Mouse (Mus musculus) MEL (cell line): ENCODE measurements around the gene Pitpnc1. TPM values are rescaled to one million over a fixed set of nuclear protein-coding genes. Genes with fewer than 3 reads are reported as not detected.

Experiments used
- DNase-seq: peaks from one replicate; pipeline ENCODE4 v3.0.0; 2011; ENCODE audit warnings: low read depth, low spot score
- H3K27ac ChIP-seq: 2 replicates; pipeline ENCODE4 v1.5.1; 2012; ENCODE audit warnings: low read depth, mild to moderate bottlenecking, control low read depth, low read length, moderate library complexity; ENCODE audit not compliant: control insufficient read depth
- H3K27me3 ChIP-seq, 2 experiments: fragments of 150-350 bp in 1 of 2; sonication (generic) in 1 of 2; 2 replicates each; pipeline ENCODE4 v1.6.1; 2012; ENCODE audit warnings: low read length in 2 of 2, mild to moderate bottlenecking in 2 of 2, improper control_type of control experiment in 1 of 2, moderate library complexity in 1 of 2; ENCODE audit not compliant: insufficient read depth in 2 of 2, control insufficient read depth in 1 of 2
- H3K36me3 ChIP-seq, 2 experiments: 2 replicates each; pipeline ENCODE4 v1.6.1; 2012 to 2014; ENCODE audit warnings: low read length in 2 of 2, improper control_type of control experiment in 1 of 2, inconsistent platforms in 1 of 2, mild to moderate bottlenecking in 1 of 2; ENCODE audit not compliant: insufficient read depth in 2 of 2, control insufficient read depth in 1 of 2
- H3K4me1 ChIP-seq, 2 experiments: fragments of 150-350 bp in 1 of 2; sonication (generic) in 1 of 2; 2 replicates each; pipeline ENCODE4 v1.6.1; 2012; ENCODE audit warnings: low read length in 2 of 2, improper control_type of control experiment in 1 of 2, mild to moderate bottlenecking in 1 of 2; ENCODE audit not compliant: insufficient read depth in 2 of 2, control insufficient read depth in 1 of 2
- H3K4me3 ChIP-seq, 2 experiments: fragments of 150-350 bp in 1 of 2; sonication (generic) in 1 of 2; 2 replicates each; pipeline ENCODE4 v1.5.1; 2012; ENCODE audit warnings: low read depth in 2 of 2, low read length in 2 of 2, mild to moderate bottlenecking in 2 of 2, moderate library complexity in 2 of 2, control low read depth in 1 of 2, improper control_type of control experiment in 1 of 2; ENCODE audit not compliant: control insufficient read depth in 1 of 2, insufficient read depth in 1 of 2
- H3K79me2 ChIP-seq: 2 replicates; pipeline ENCODE4 v1.6.1; 2012; ENCODE audit warnings: mild to moderate bottlenecking, low read length, moderate library complexity; ENCODE audit not compliant: control insufficient read depth, poor library complexity, insufficient read depth
- H3K9ac ChIP-seq: 2 replicates; pipeline ENCODE4 v1.6.1; 2012; ENCODE audit warnings: low read depth, mild to moderate bottlenecking, control low read depth, low read length, moderate library complexity; ENCODE audit not compliant: control insufficient read depth, poor library complexity, severe bottlenecking
- H3K9me3 ChIP-seq: fragments of 150-350 bp; sonication (generic); replicated peaks from 2 replicates; pipeline ENCODE4 v1.6.1; 2012; ENCODE audit warnings: mild to moderate bottlenecking, low read length, improper control_type of control experiment, moderate library complexity; ENCODE audit not compliant: insufficient read depth
- CHD1 ChIP-seq: IDR thresholded peaks from 2 replicates; pipeline ENCODE4 v1.6.1; 2012; ENCODE audit warnings: low read depth, mild to moderate bottlenecking, inconsistent platforms, low read length, improper control_type of control experiment
- CHD2 ChIP-seq: IDR thresholded peaks from 2 replicates; pipeline ENCODE4 v1.6.1; 2011; ENCODE audit warnings: low read length, improper control_type of control experiment
- E2F4 ChIP-seq: IDR thresholded peaks from 2 replicates; pipeline ENCODE4 v1.6.1; 2011; ENCODE audit warnings: low read depth, low read length, improper control_type of control experiment, borderline replicate concordance
- ELF1 ChIP-seq: IDR thresholded peaks from 2 replicates; pipeline ENCODE4 v1.6.1; 2014; ENCODE audit warnings: low read depth, mild to moderate bottlenecking, inconsistent platforms, low read length, improper control_type of control experiment, moderate library complexity
- EP300 ChIP-seq, 2 experiments: IDR thresholded peaks; 2 replicates each; pipeline ENCODE4 v1.6.1; 2011; ENCODE audit warnings: improper control_type of control experiment in 2 of 2, low read length in 2 of 2, low read depth in 1 of 2, mild to moderate bottlenecking in 1 of 2
- GABPA ChIP-seq: IDR thresholded peaks from 2 replicates; pipeline ENCODE4 v1.6.1; 2012; ENCODE audit warnings: low read depth, mild to moderate bottlenecking, inconsistent platforms, low read length, improper control_type of control experiment, moderate library complexity
- GATA1 ChIP-seq: IDR thresholded peaks from 2 replicates; pipeline ENCODE4 v1.6.1; 2011; ENCODE audit warnings: low read depth, low read length, improper control_type of control experiment
- HCFC1 ChIP-seq: IDR thresholded peaks from 2 replicates; pipeline ENCODE4 v1.6.1; 2012; ENCODE audit warnings: low read depth, mild to moderate bottlenecking, inconsistent platforms, low read length, improper control_type of control experiment, moderate library complexity
- JUND ChIP-seq: IDR thresholded peaks from 2 replicates; pipeline ENCODE4 v1.6.1; 2011; ENCODE audit warnings: low read depth, mild to moderate bottlenecking, improper control_type of control experiment, low read length
- KAT2A ChIP-seq: conservative IDR thresholded peaks from 2 replicates; pipeline ENCODE4 v1.6.1; 2012; ENCODE audit warnings: low read depth, low read length, improper control_type of control experiment, inconsistent platforms
- MAFK ChIP-seq: IDR thresholded peaks from 2 replicates; pipeline ENCODE4 v1.6.1; 2011; ENCODE audit warnings: low read depth, mild to moderate bottlenecking, low read length, improper control_type of control experiment, borderline replicate concordance
- MAX ChIP-seq: IDR thresholded peaks from 2 replicates; pipeline ENCODE4 v1.6.1; 2011; ENCODE audit warnings: low read length, improper control_type of control experiment
- MEF2A ChIP-seq: IDR thresholded peaks from 2 replicates; pipeline ENCODE4 v1.6.1; 2014; ENCODE audit warnings: low read depth, mild to moderate bottlenecking, inconsistent platforms, low read length, improper control_type of control experiment; ENCODE audit not compliant: poor library complexity, insufficient replicate concordance, severe bottlenecking; ENCODE audit errors: extremely low read depth
- MXI1 ChIP-seq: IDR thresholded peaks from 2 replicates; pipeline ENCODE4 v1.6.1; 2011; ENCODE audit warnings: mild to moderate bottlenecking, low read depth, low read length, improper control_type of control experiment
- MYB ChIP-seq: IDR thresholded peaks from 2 replicates; pipeline ENCODE4 v1.6.1; 2011; ENCODE audit warnings: mild to moderate bottlenecking, low read depth, low read length, improper control_type of control experiment
- MYC ChIP-seq: IDR thresholded peaks from 2 replicates; pipeline ENCODE4 v1.6.1; 2011; ENCODE audit warnings: low read depth, mild to moderate bottlenecking, low read length, improper control_type of control experiment, moderate library complexity
- NELFE ChIP-seq: IDR thresholded peaks from 2 replicates; pipeline ENCODE4 v1.6.1; 2011; ENCODE audit warnings: low read depth, low read length, improper control_type of control experiment
- POLR2A ChIP-seq, 2 experiments: IDR thresholded peaks; 2 replicates each; pipeline ENCODE4 v1.6.1; 2011 to 2012; ENCODE audit warnings: low read length in 2 of 2, mild to moderate bottlenecking in 2 of 2, control low read depth in 1 of 2, improper control_type of control experiment in 1 of 2, low read depth in 1 of 2, moderate library complexity in 1 of 2; ENCODE audit not compliant: control insufficient read depth in 1 of 2, insufficient read depth in 1 of 2, poor library complexity in 1 of 2
- POLR2AphosphoS2 ChIP-seq: IDR thresholded peaks from 2 replicates; pipeline ENCODE4 v1.6.1; 2011; ENCODE audit warnings: low read length, improper control_type of control experiment
- POLR2AphosphoS5 ChIP-seq: IDR thresholded peaks from 2 replicates; pipeline ENCODE4 v1.6.1; 2012; ENCODE audit warnings: low read depth, borderline replicate concordance, mild to moderate bottlenecking, inconsistent platforms, low read length, moderate library complexity, mixed read lengths
- RAD21 ChIP-seq: IDR thresholded peaks from 2 replicates; pipeline ENCODE4 v1.6.1; 2011; ENCODE audit warnings: mild to moderate bottlenecking, low read depth, low read length, improper control_type of control experiment
- RCOR1 ChIP-seq: IDR thresholded peaks from 2 replicates; pipeline ENCODE4 v1.6.1; 2012; ENCODE audit warnings: low read depth, mild to moderate bottlenecking, inconsistent platforms, low read length, improper control_type of control experiment
- SIN3A ChIP-seq: IDR thresholded peaks from 2 replicates; pipeline ENCODE4 v1.6.1; 2012; ENCODE audit warnings: low read length, improper control_type of control experiment, inconsistent platforms
- SMC3 ChIP-seq: IDR thresholded peaks from 2 replicates; pipeline ENCODE4 v1.6.1; 2011; ENCODE audit warnings: low read depth, low read length, improper control_type of control experiment
- TAL1 ChIP-seq: IDR thresholded peaks from 2 replicates; pipeline ENCODE4 v1.6.1; 2012; ENCODE audit warnings: mild to moderate bottlenecking, inconsistent platforms, low read length, moderate library complexity, mixed read lengths
- TBP ChIP-seq: IDR thresholded peaks from 2 replicates; pipeline ENCODE4 v1.8.0; 2011; ENCODE audit warnings: low read depth, low read length, improper control_type of control experiment
- TCF12 ChIP-seq: IDR thresholded peaks from 2 replicates; pipeline ENCODE4 v1.6.1; 2014; ENCODE audit warnings: low read depth, mild to moderate bottlenecking, inconsistent platforms, low read length, improper control_type of control experiment, moderate library complexity
- UBTF ChIP-seq: IDR thresholded peaks from 2 replicates; pipeline ENCODE4 v1.6.1; 2012; ENCODE audit warnings: low read depth, mild to moderate bottlenecking, inconsistent platforms, low read length, improper control_type of control experiment, moderate library complexity, borderline replicate concordance; ENCODE audit not compliant: insufficient read depth
- USF1 ChIP-seq: IDR thresholded peaks from 2 replicates; pipeline ENCODE4 v1.6.1; 2014; ENCODE audit warnings: low read depth, mild to moderate bottlenecking, inconsistent platforms, low read length, improper control_type of control experiment, moderate library complexity
- ZC3H11A ChIP-seq: IDR thresholded peaks from 2 replicates; pipeline ENCODE4 v1.6.1; 2012; ENCODE audit warnings: low read depth, mild to moderate bottlenecking, inconsistent platforms, low read length, improper control_type of control experiment
- ZKSCAN1 ChIP-seq: IDR thresholded peaks from 2 replicates; pipeline ENCODE4 v1.6.1; 2012; ENCODE audit warnings: low read depth, mild to moderate bottlenecking, inconsistent platforms, low read length, improper control_type of control experiment, moderate library complexity
- ZNF384 ChIP-seq: IDR thresholded peaks from 2 replicates; pipeline ENCODE4 v1.6.1; 2012; ENCODE audit warnings: low read depth, mild to moderate bottlenecking, inconsistent platforms, low read length, improper control_type of control experiment
- polyA plus RNA-seq, 2 experiments: library from polyadenylated mRNA; stranded (reverse) in 1 of 2; unstranded in 1 of 2; fragments of >175 nt in 1 of 2; fragments of >200 nt in 1 of 2; gene quantifications; 2 replicates each; pipeline versions ENCODE4 v1.2.1 to v1.2.4; 2012; ENCODE audit warnings: low replicate concordance in 2 of 2, low read depth in 1 of 2; ENCODE audit not compliant: insufficient read length in 2 of 2, insufficient read depth in 1 of 2, missing spikeins in 1 of 2
- total RNA-seq: library from RNA; depleted of rRNA; stranded (reverse); fragments of 300-350 nt; gene quantifications from 2 replicates; pipeline ENCODE4 v1.2.3, GENCODE M21; 2012

Gene Pitpnc1
- total and polyA plus RNA-seq, 3 experiments = 19.3 to 25.3 TPM; not detected in 1

DNA sequence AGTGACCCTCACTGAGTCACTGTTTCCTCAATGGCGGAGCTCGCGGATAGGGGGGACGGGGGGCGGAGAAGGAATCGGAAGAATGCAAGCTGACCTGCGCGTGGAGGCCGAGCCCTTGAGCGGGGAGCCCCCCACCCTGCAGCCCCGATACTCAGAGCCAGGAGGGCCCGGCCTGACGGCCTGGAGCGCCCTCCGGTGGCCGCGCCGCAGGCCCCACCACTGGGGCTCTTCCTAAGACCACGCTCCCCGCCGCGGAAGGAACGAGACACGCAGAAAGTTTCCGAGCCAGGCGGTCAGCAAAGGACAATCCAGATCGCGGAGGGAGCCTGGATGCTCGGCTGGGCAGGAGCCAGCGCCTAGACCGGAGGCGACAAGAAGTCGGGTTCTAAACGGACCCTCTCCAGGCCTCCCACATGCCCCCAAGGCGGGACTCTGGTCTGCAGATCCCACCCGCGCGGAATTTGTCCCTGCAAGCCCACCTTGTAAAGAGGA, 1.4 kb downstream of the Pitpnc1 start (continued):
- TF ChIP-seq MYC = no peak
- no peak for TF ChIP-seq RCOR1
- no peak for TF ChIP-seq MAFK
- TF ChIP-seq ZC3H11A = peak; percentile 83
- TF ChIP-seq EP300 (IDR thresholded peaks at IDR 0.05; ENCODE audit: low read depth in 1 of 2, low read length in 2 of 2) = no peak
- TF ChIP-seq RAD21 = peak; percentile 84
- no peak; the same call in none of the 2 replicates for TF ChIP-seq NELFE
- no peak for TF ChIP-seq MYB
- no peak for TF ChIP-seq UBTF
- no peak for TF ChIP-seq POLR2AphosphoS5
- TF ChIP-seq MXI1 = no peak; the same call in 1 of the 2 replicates

DNA sequence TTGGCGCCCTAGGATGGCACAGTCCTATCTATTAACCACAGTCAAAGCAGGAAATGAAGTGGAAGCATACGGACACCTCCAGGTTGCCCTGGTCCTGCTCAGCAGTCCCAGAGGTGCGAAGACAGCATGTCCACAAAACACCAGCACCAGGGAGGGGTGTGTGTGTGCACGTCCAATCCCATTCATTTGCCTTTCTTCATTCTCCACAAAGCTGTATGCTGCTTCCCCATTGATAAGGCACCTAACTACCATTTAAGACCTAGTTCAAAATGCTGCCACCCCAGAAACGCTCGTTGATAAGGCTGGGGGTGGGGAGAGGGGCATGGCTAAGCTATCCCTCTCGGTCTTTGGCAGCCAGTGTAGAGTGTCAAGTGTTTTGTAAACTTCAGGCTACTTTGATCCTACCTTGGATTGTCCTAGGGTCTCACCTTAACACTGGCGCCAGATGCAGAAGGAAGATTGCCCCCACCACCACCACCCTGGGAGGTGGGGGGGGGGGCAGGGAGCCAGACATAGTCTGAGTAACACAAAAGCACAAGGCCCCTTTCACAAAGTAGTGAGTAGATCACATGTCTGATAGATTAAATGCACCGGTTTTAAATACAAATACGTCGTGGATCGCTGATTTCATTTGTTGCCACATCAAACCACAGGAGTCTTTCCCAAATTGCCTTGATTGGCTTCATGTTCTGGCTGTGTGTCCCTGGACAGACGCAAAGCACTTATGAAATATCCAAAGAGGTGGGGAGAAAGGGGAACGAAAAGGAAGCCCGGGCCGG, 2.1 kb downstream of the Pitpnc1 start:
- Histone ChIP-seq H3K9ac (peak overlapping the region; percentile 93), H3K4me3 (peak overlapping the region; percentile 88 to 89), H3K27ac (peak overlapping the region; percentile 99), H3K9me3 (no peaks in the 10 kb centered on the region), H3K27me3 (no peaks in the 10 kb centered on the region), H3K4me1 (peaks cover 19 to 31% of the 10 kb centered on the region in 2 experiments), H3K36me3 (peaks cover 0 to 34% of the 10 kb centered on the region in 2 experiments; a peak in 2 of 4 replicates), H3K79me2 (peaks cover 60% of the 10 kb centered on the region)
- DNase-seq = peak; percentile 98
- TF ChIP-seq NELFE (peak; percentile 51), ELF1 (peak; percentile 27; the same call in 1 of the 2 replicates), MAFK (no peak), USF1 (peak; percentile 52), SIN3A (peak; percentile 95), HCFC1 (no peak; the same call in 1 of the 2 replicates), CHD2 (peak; percentile 59), POLR2AphosphoS2 (peak; percentile 81), TCF12 (peak; percentile 83), TBP (peak; percentile 93), E2F4 (peak; percentile 76; the same call in 1 of the 2 replicates), SMC3 (peak; percentile 28; the same call in 1 of the 2 replicates), ZNF384 (0 out of 2 replicates have a peak, but pooled peaks have one; percentile 11), RCOR1 (peak; percentile 45; the same call in 1 of the 2 replicates), MEF2A (no peak), GATA1 (peak; percentile 97), ZKSCAN1 (no peak), UBTF (0 out of 2 replicates have a peak, but pooled peaks have one; percentile 32), TAL1 (peak; percentile 88), GABPA (no peak), KAT2A (no peak), POLR2A (IDR thresholded peaks at IDR 0.05; ENCODE audit: control insufficient read depth in 1 of 2, insufficient read depth in 1 of 2, low read depth in 1 of 2, low read length in 2 of 2, poor library complexity in 1 of 2) (peak; percentile 26 to 83; a peak in 3 of 4 replicates), MXI1 (peak; percentile 62; the same call in 1 of the 2 replicates), MAX (peak; percentile 99), MYC (peak; percentile 81; the same call in 1 of the 2 replicates), CHD1 (no peak; the same call in 1 of the 2 replicates), JUND (no peak), POLR2AphosphoS5 (peak; percentile 68; the same call in 1 of the 2 replicates)
